Mouse (Mus musculus): Measurements from ENCODE around the gene Agtrap.

DNA sequence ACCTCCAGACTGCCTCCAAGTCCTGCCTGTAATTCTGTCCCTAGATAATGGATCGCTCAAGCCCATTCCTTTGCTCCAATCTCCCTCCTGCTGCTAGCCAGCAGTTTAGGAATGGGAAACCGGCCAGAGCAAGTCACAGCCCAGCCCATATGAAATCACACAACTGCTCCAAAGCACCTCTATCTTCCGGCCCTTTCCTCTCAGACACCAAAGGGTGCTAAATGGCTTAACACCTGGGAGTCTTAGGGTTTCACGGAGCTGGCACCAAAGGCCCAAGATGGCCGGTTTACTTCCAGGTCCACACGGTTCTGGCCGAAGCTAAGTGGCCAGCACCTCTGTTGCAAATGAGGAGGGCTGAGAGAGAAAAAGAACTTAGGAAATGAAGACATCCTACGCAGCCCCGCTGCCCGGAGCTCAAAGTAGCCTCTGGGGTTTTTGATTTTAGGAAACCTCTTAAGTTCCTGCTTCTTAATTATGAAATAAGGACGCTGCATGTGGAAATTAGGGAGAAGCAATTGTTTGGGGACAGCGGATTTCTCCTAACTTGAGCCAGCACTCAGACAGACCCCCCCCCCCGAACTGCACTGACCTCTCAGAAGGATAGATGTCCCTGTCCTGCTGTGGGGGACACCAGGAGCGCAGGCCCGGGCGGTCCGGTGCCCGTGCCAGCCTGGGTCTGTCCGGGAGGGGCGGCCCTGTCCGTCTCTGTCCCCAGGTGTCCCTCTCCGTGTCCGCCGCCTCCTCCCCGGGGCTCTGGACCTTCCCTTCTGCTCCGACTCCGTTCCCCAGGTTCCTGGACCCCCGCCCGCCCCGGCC lies 532 bp downstream of the Agtrap start:
- TF ChIP-seq FLI1 (IDR thresholded peaks at IDR 0.05; ENCODE audit: low read length) (no peak), GATA1 (IDR thresholded peaks at IDR 0.05; ENCODE audit: borderline replicate concordance, low read length) (no peak)
